Mouse (Mus musculus) testis, adult 2 months (tissue): ENCODE measurements around the gene Rpl37.

Experiments
- CTCF ChIP-seq: fragments of 200-500 bp; IDR thresholded peaks from 2 replicates; pipeline ENCODE4 v1.5.1; 2012; ENCODE audit warnings: low read depth, mild to moderate bottlenecking, inconsistent platforms, low read length, moderate library complexity; ENCODE audit not compliant: control insufficient read depth, insufficient read depth, insufficient replicate concordance
- POLR2A ChIP-seq: fragments of 200-500 bp; IDR thresholded peaks from 2 replicates; pipeline ENCODE4 v1.6.1; 2012; ENCODE audit warnings: low read depth, mild to moderate bottlenecking, inconsistent platforms, low read length, moderate library complexity; ENCODE audit not compliant: control insufficient read depth

DNA sequence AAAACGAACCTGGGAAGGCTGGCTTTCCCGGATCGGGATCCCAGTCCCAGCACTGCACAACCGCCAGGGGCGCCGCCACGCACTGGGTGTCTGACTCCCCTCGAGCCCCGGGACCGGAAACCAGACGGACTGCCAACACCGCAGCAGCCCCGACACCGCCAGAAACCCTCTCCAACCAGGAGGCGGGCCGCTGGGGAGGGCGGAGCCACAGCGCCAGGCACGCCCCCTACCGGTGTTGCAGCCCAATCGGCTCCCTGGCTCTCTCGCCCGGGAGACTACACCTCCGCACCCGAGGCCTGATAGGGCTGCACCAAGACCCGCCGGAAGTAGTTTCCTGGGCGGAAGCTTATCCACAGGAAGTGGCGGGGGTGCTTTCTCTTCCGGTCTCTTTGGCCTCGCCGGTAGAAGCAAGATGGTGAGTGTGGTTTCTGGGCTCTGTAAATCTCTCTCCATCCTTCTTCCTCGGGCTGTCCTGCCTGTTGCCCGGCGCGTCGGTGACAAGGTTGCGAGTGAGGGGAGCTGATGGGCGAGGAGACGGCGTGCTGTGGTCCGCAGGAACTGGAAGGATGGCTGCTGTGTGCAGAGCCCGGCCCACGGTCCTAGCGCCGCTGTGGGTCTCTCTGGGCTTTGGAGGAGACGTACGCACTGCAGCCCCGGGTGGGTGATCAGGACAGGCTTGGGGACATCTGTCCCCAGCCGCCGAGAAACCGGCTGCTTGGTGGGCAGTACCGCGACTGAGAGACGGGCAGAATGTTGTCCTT lies at the start of gene Rpl37:
- no peak for TF ChIP-seq CTCF
- peak; percentile 82 for TF ChIP-seq POLR2A
